In the genomic region with DNA sequence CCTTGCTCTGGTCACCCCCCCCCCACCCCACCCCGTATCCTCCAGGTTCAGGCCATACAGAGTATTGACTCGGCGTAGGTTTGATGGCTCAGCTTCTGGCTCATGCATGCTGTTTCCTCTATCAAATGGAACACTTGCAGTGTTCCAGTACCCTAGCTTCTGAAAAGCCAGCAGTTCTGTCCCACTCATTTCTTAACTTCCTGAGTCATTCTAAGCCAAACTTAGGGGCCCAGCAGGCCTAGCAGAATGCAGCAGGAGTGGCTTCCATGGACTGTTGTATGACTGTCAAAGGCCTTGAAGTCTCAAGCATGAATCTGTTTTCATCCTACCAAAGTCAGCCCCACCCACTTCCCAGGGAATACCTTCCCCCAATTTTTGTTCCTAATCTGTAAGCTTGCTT, we compare ENCODE assay signal across 27 mouse cellular contexts.
"Had no signal": no experiment of that assay in that cellular context is flagged by ENCODE, and none has a peak within 500 bp of the region (broad histone marks: within the 10 kb centered on the region; RNA-seq: fewer than 3 reads in every experiment).

No protein-coding gene starts in this region.

- DNase-seq: left cerebral cortex, postnatal 4 days; liver; liver, embryonic 13.5 days; liver, postnatal 0 days; lung, adult 18-20 months; lung, adult 2 months; midbrain, embryonic 14.5 days had no signal

- H3K9me3 ChIP-seq: limb, embryonic 10.5 days; limb, embryonic 12.5 days; limb, embryonic 13.5 days; limb, embryonic 15.5 days; liver, embryonic 12.5 days; liver, embryonic 13.5 days; liver, embryonic 15.5 days; megakaryocyte, embryonic 14.5 days; midbrain, embryonic 10.5 days; midbrain, embryonic 12.5 days; midbrain, embryonic 13.5 days; midbrain, embryonic 15.5 days; neural tube, embryonic 12.5 days; neural tube, embryonic 13.5 days had no signal

- H3K9ac ChIP-seq: limb, embryonic 12.5 days; limb, embryonic 13.5 days; limb, embryonic 15.5 days; liver, embryonic 12.5 days; liver, embryonic 13.5 days; liver, embryonic 14.5 days; liver, embryonic 15.5 days; liver, postnatal 0 days; midbrain, embryonic 12.5 days; midbrain, embryonic 13.5 days; midbrain, embryonic 15.5 days; neural tube, embryonic 12.5 days; neural tube, embryonic 13.5 days had no signal

- H3K4me2 ChIP-seq: limb, embryonic 12.5 days; limb, embryonic 13.5 days; limb, embryonic 15.5 days; liver, embryonic 11.5 days; liver, embryonic 12.5 days; liver, embryonic 13.5 days; liver, embryonic 15.5 days; midbrain, embryonic 11.5 days; midbrain, embryonic 12.5 days; midbrain, embryonic 13.5 days; midbrain, embryonic 15.5 days; neural tube, embryonic 12.5 days; neural tube, embryonic 13.5 days had no signal

- H3K36me3 ChIP-seq: limb, embryonic 10.5 days; limb, embryonic 12.5 days; limb, embryonic 13.5 days; limb, embryonic 15.5 days; liver, embryonic 12.5 days; liver, embryonic 13.5 days; liver, embryonic 15.5 days; midbrain, embryonic 10.5 days; midbrain, embryonic 12.5 days; midbrain, embryonic 13.5 days; midbrain, embryonic 15.5 days; neural tube, embryonic 12.5 days; neural tube, embryonic 13.5 days had no signal

- ATAC-seq: liver, embryonic 12.5 days; liver, postnatal 0 days; midbrain, embryonic 13.5 days; midbrain, embryonic 15.5 days; midbrain, embryonic 16.5 days had no signal

- H3K27me3 ChIP-seq: limb, embryonic 12.5 days; limb, embryonic 13.5 days; limb, embryonic 15.5 days; liver, embryonic 12.5 days; liver, embryonic 13.5 days; liver, embryonic 15.5 days; megakaryocyte, embryonic 14.5 days; midbrain, embryonic 12.5 days; midbrain, embryonic 13.5 days; midbrain, embryonic 15.5 days; neural tube, embryonic 12.5 days; neural tube, embryonic 13.5 days had no signal

- H3K4me3 ChIP-seq: left cerebral cortex, adult 2 months; limb, embryonic 10.5 days; limb, embryonic 12.5 days; limb, embryonic 13.5 days; limb, embryonic 15.5 days; liver, embryonic 12.5 days; liver, embryonic 13.5 days; liver, embryonic 15.5 days; megakaryocyte, embryonic 14.5 days; midbrain, embryonic 10.5 days; midbrain, embryonic 12.5 days; midbrain, embryonic 13.5 days; midbrain, embryonic 15.5 days; myocyte; neural tube, embryonic 12.5 days; neural tube, embryonic 13.5 days had no signal

- H3K4me1 ChIP-seq: limb, embryonic 10.5 days; liver, embryonic 12.5 days; liver, embryonic 13.5 days; liver, embryonic 15.5 days; megakaryocyte, embryonic 14.5 days; midbrain, embryonic 15.5 days had no signal

- H3K27ac ChIP-seq: left cerebral cortex, adult 2 months; limb, embryonic 10.5 days; limb, embryonic 12.5 days; limb, embryonic 13.5 days; limb, embryonic 15.5 days; liver, embryonic 12.5 days; liver, embryonic 13.5 days; liver, embryonic 14.5 days; liver, embryonic 15.5 days; macrophage; midbrain, embryonic 10.5 days; midbrain, embryonic 12.5 days; midbrain, embryonic 13.5 days; midbrain, embryonic 15.5 days; neural tube, embryonic 12.5 days; neural tube, embryonic 13.5 days had no signal
